Mouse (Mus musculus): ENCODE measurements at regions not wholly inside any gene's neighbourhood (a gene's known extent, or its start where the extent isn't known, plus 50 kb on each side); places are given as distances from the start of the nearest gene placed in this dataset.

DNA sequence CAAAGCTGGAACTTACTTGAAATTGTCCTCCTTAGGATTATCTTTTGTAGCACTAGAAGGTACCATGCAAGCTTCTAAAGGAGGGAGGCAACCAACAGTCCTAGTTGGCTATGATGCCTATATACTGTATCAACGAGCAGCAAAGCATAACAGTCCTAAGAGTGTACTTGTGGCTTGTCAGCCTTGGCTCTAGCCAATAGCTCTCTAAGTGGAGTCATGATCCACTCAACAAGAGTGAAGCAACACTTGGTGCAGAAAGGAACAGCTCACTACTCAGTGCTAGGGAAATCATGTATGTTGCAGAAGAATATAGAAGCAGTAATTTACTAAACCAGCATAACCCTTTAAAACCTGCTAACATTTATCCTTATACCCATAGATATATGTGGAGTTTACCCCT is 82.4 kb upstream of the Alcam start:
- TF ChIP-seq CTCF (IDR thresholded peaks at IDR 0.05; ENCODE audit: borderline replicate concordance, extremely low read depth, insufficient read depth, insufficient read length), result no peak
- no peak for TF ChIP-seq POLR2A (IDR thresholded peaks at IDR 0.05; ENCODE audit: borderline replicate concordance, extremely low read depth, insufficient read depth, insufficient read length, poor library complexity, severe bottlenecking)

All from brain, embryonic 14.5 days (tissue).